Mouse (Mus musculus) neural tube, embryonic 12.5 days (tissue): ENCODE measurements at regions not wholly inside any gene's neighbourhood (a gene's known extent, or its start where the extent isn't known, plus 50 kb on each side); places are given as distances from the start of the nearest gene placed in this dataset.

Source experiments
- ATAC-seq: fragments of 200-750 bp; cut with Nextera tagmentation; 2 replicates; pipeline ENCODE4 v1.8.0; 2017; ENCODE audit warnings: low read depth, mild to moderate bottlenecking, moderate TSS enrichment, moderate library complexity; ENCODE audit not compliant: low FRiP score
- H3K27ac ChIP-seq: fragments of 300-500 bp; sonication (generic); 2 replicates; pipeline ENCODE4 v1.5.1; 2016
- H3K27me3 ChIP-seq: fragments of 300-500 bp; sonication (generic); replicated peaks from 2 replicates; pipeline ENCODE4 v1.6.1; 2016; ENCODE audit warnings: mild to moderate bottlenecking
- H3K36me3 ChIP-seq: fragments of 300-500 bp; sonication (generic); 2 replicates; pipeline ENCODE4 v1.6.1; 2016; ENCODE audit warnings: mild to moderate bottlenecking
- H3K4me1 ChIP-seq: fragments of 300-500 bp; sonication (generic); 2 replicates; pipeline ENCODE4 v1.6.1; 2016
- H3K4me2 ChIP-seq: fragments of 300-500 bp; sonication (generic); replicated peaks from 2 replicates; pipeline ENCODE4 v1.6.1; 2016; ENCODE audit warnings: mild to moderate bottlenecking
- H3K4me3 ChIP-seq: fragments of 300-500 bp; sonication (generic); 2 replicates; pipeline ENCODE4 v1.5.1; 2016
- H3K9ac ChIP-seq: fragments of 300-500 bp; sonication (generic); 2 replicates; pipeline ENCODE4 v1.6.1; 2016; ENCODE audit warnings: mild to moderate bottlenecking
- H3K9me3 ChIP-seq: fragments of 300-500 bp; sonication (generic); 2 replicates; pipeline ENCODE4 v1.6.1; 2016; ENCODE audit warnings: mild to moderate bottlenecking
- WGBS: fragments of 180-500 bp; shearing (Covaris S2); methylation state at CpG from one replicate; pipeline ENCODE4 v1.1.7; 2016; 5-methylcytosine and 5-hydroxymethylcytosine counted together

- WGBS, result 93% methylated on average over 1 of the region's 1 CpGs
- ATAC-seq, result no peak
Observed at GRCm38 (mm10) chr6:110120406-110120805, 525.0 kb upstream of the Grm7 start.

GRCm38 (mm10) chr6:110132271-110132670 is 513.1 kb upstream of the Grm7 start:
- H3K9me3 ChIP-seq, result no peaks in the 10 kb centered on the region
- no peak for ATAC-seq
- no peaks in the 10 kb centered on the region for H3K36me3 ChIP-seq
- H3K9ac ChIP-seq, result no peak overlapping the region
- 87% methylated on average over 3 of the region's 3 CpGs for WGBS
- no peak overlapping the region for H3K4me2 ChIP-seq
- no peak overlapping the region for H3K27ac ChIP-seq
- no peak overlapping the region for H3K4me3 ChIP-seq
- no peaks in the 10 kb centered on the region for H3K4me1 ChIP-seq
- H3K27me3 ChIP-seq, result no peaks in the 10 kb centered on the region

More at GRCm38 (mm10) chr6:110120406-110120805, 525.0 kb upstream of the Grm7 start:
- no peak overlapping the region for H3K9ac ChIP-seq
- H3K9me3 ChIP-seq, result no peaks in the 10 kb centered on the region
- no peak overlapping the region for H3K27ac ChIP-seq
- H3K4me2 ChIP-seq, result no peak overlapping the region
- H3K4me3 ChIP-seq, result no peak overlapping the region
- no peaks in the 10 kb centered on the region for H3K36me3 ChIP-seq
- no peaks in the 10 kb centered on the region for H3K27me3 ChIP-seq
- no peaks in the 10 kb centered on the region for H3K4me1 ChIP-seq

GRCm38 (mm10) chr6:110133587-110133986 is 511.8 kb upstream of the Grm7 start:
- H3K27me3 ChIP-seq, result no peaks in the 10 kb centered on the region
- no peaks in the 10 kb centered on the region for H3K4me1 ChIP-seq
- no peak for ATAC-seq
- H3K4me2 ChIP-seq, result no peak overlapping the region
- H3K4me3 ChIP-seq, result no peak overlapping the region
- H3K9ac ChIP-seq, result no peak overlapping the region
- no peaks in the 10 kb centered on the region for H3K9me3 ChIP-seq
- 88% methylated on average over 1 of the region's 1 CpGs for WGBS
- H3K27ac ChIP-seq, result no peak overlapping the region
- H3K36me3 ChIP-seq, result no peaks in the 10 kb centered on the region

- peak; percentile 84 for ATAC-seq
- Histone ChIP-seq H3K36me3 (no peaks in the 10 kb centered on the region), H3K27ac (no peak overlapping the region), H3K9ac (no peak overlapping the region), H3K4me3 (no peak overlapping the region), H3K4me2 (no peak overlapping the region), H3K27me3 (no peaks in the 10 kb centered on the region), H3K4me1 (no peaks in the 10 kb centered on the region), H3K9me3 (no peaks in the 10 kb centered on the region)
- WGBS, result 17% methylated on average over 7 of the region's 7 CpGs
Observed at GRCm38 (mm10) chr6:110137043-110137650, 508.2 kb upstream of the Grm7 start.

- 92% methylated on average over 2 of the region's 2 CpGs for WGBS
- H3K27ac ChIP-seq, result no peak overlapping the region
- no peak overlapping the region for H3K4me2 ChIP-seq
- no peak overlapping the region for H3K4me3 ChIP-seq
- no peak for ATAC-seq
- no peaks in the 10 kb centered on the region for H3K36me3 ChIP-seq
- no peaks in the 10 kb centered on the region for H3K27me3 ChIP-seq
- H3K9ac ChIP-seq, result no peak overlapping the region
- no peaks in the 10 kb centered on the region for H3K9me3 ChIP-seq
- no peaks in the 10 kb centered on the region for H3K4me1 ChIP-seq
Observed at GRCm38 (mm10) chr6:110139396-110139795, 506.0 kb upstream of the Grm7 start.

DNA sequence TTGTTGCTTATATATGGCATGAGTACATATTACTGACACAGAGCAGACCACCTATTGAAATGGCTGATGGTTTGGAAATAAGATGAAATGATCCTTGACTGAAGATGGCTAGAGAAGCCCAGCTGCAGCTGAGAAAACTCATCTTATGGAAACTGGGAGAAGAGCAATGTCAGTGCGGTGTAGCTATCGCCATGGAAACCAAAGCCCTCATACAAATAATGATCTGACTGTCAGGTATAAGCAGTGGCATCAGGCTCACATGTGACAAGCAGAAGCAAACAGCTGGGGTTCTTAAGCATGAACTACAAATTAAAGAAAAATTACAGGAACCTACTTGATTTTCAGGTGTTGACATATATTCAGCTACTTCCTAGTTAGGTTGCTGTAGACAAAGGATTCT is 476.8 kb upstream of the Grm7 start:
- Histone ChIP-seq H3K27ac (no peak overlapping the region), H3K9ac (no peak overlapping the region), H3K27me3 (no peaks in the 10 kb centered on the region), H3K4me2 (no peak overlapping the region), H3K36me3 (no peaks in the 10 kb centered on the region), H3K4me3 (no peak overlapping the region), H3K9me3 (no peaks in the 10 kb centered on the region), H3K4me1 (no peaks in the 10 kb centered on the region)
- 73% methylated on average over 2 of the region's 2 CpGs for WGBS
- peak; percentile 65; the same call in 1 of the 2 replicates for ATAC-seq

DNA sequence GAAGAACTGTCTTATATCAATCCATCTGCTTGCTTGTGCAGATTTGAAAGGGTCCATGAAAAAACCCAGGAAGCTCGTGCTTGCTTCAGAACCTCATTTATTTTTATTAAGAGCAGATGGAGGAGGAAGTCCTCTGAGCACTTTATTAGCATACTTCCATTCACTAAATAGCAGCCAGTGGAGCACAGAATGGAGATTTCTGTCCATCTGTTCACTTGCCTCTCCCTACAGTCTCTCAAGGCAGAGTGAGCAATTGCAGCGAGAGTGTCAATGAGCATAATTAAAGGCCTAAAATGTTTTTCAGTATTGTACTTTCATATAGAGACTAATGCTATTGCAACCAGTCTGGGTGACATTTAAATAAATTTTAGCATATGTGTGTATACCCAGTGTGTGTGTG is 439.4 kb upstream of the Grm7 start:
- no peak overlapping the region for H3K4me3 ChIP-seq
- WGBS, result 52% methylated on average over 2 of the region's 2 CpGs
- no peaks in the 10 kb centered on the region for H3K4me1 ChIP-seq
- no peaks in the 10 kb centered on the region for H3K27me3 ChIP-seq
- peak; percentile 58; the same call in 1 of the 2 replicates for ATAC-seq
- H3K4me2 ChIP-seq, result no peak overlapping the region
- H3K36me3 ChIP-seq, result no peaks in the 10 kb centered on the region
- no peak overlapping the region for H3K27ac ChIP-seq
- no peaks in the 10 kb centered on the region for H3K9me3 ChIP-seq
- no peak overlapping the region for H3K9ac ChIP-seq

GRCm38 (mm10) chr6:110208822-110209221 is 436.6 kb upstream of the Grm7 start:
- ATAC-seq, result no peak
- Histone ChIP-seq H3K4me2 (no peak overlapping the region), H3K9me3 (no peaks in the 10 kb centered on the region), H3K27ac (no peak overlapping the region), H3K9ac (no peak overlapping the region), H3K36me3 (no peaks in the 10 kb centered on the region), H3K27me3 (no peaks in the 10 kb centered on the region), H3K4me3 (no peak overlapping the region), H3K4me1 (no peaks in the 10 kb centered on the region)
- whole genome bisulfite sequencing, result 96% methylated on average over 1 of the region's 1 CpGs

DNA sequence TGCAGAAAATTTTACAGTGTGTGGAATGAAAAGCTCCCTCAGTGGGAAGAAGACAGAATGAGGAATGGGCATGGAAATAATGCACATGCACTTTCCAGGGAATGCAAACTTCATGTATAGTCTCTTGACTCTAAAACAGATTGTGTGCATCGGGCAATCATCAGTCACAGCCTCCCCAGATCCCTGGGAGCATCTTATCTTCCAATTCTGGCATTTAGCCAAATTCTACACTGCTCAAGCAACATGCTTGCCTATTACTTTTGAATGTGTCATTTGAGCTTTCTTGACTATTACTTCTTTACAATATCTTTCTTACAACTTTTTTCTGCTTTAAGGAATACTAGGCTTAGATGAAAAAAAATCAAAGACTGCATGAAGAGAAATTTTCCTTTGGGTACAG is 397.9 kb upstream of the Grm7 start:
- ATAC-seq, result no peak
- 77% methylated on average over 1 of the region's 1 CpGs for WGBS
- no peak overlapping the region for H3K9ac ChIP-seq
- H3K27ac ChIP-seq, result no peak overlapping the region
- H3K4me1 ChIP-seq, result no peaks in the 10 kb centered on the region
- H3K27me3 ChIP-seq, result no peaks in the 10 kb centered on the region
- no peak overlapping the region for H3K4me2 ChIP-seq
- no peaks in the 10 kb centered on the region for H3K9me3 ChIP-seq
- H3K36me3 ChIP-seq, result no peaks in the 10 kb centered on the region
- H3K4me3 ChIP-seq, result no peak overlapping the region

DNA sequence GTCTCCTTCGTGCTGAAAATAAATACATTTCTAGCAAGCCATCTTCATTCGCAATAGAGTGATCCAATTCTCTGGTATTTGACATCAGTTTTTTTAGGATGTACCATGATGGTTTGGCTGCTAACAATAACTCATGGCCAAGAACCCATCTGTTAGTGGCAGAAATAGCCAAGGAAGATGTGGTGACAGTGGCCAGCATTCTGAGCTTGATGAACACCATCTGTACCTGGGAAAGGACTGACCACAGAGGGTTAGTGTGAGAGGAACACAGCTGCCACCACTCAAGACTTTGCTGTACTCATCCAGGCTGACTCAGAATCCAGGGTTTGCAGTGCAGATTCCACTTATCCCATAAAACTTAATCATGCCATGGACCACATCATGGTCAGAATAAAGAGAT is 348.8 kb upstream of the Grm7 start:
- Histone ChIP-seq H3K36me3 (no peaks in the 10 kb centered on the region), H3K4me1 (no peaks in the 10 kb centered on the region), H3K27me3 (no peaks in the 10 kb centered on the region), H3K4me2 (no peak overlapping the region), H3K9me3 (no peaks in the 10 kb centered on the region), H3K4me3 (no peak overlapping the region), H3K27ac (no peak overlapping the region), H3K9ac (no peak overlapping the region)
- no peak for ATAC-seq
- WGBS, result 81% methylated on average over 2 of the region's 2 CpGs
